ENCODE assay signal across 13 mouse cellular contexts in the genomic region with DNA sequence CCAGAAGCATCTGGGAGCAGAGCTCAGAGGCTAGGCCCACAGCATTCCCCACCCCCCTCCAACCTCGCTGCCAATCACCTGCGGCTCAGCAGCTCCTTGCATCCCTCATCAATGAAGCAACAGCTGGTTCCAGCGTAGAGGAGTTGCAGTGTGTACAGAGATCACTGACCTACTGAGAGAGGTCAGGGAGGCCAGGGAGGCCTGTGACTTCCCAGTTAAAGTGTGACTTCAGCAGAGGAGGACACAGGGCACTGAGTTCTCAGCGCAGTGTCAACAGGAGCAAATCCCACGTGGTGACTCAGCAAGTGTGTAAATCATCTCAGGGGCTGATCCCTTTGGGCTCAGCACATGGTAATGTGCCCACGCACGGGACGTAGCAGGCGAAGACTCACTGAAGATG. TPM values are rescaled to one million over a fixed set of nuclear protein-coding genes. Genes with fewer than 3 reads are reported as not detected.
DNase-seq lines count a peak whose midpoint lies in the region; ATAC-seq and TF ChIP-seq lines count a peak whose summit lies in the region.
"Had no signal": no experiment of that assay in that cellular context is flagged by ENCODE, and none has a peak within 500 bp of the region (broad histone marks: within the 10 kb centered on the region; RNA-seq: fewer than 3 reads in every experiment).

No protein-coding gene starts in this region.

- 18% methylated on average over 9 of the region's 9 CpGs for WGBS in midbrain, embryonic 11.5 days
- WGBS in midbrain, postnatal 0 days, result 39% methylated on average over 9 of the region's 9 CpGs
- WGBS in kidney, adult 2 months, result 27% methylated on average over 9 of the region's 9 CpGs
- 31% methylated on average over 9 of the region's 9 CpGs for WGBS in midbrain, embryonic 16.5 days

- H3K9ac ChIP-seq in midbrain, embryonic 11.5 days (ENCODE audit: low read length), result no peak overlapping the region
- no peak overlapping the region for H3K9ac ChIP-seq in midbrain, postnatal 0 days (replicated peaks; ENCODE audit: low read length, poor library complexity, severe bottlenecking)
- no peak overlapping the region for H3K9ac ChIP-seq in midbrain, embryonic 16.5 days (ENCODE audit: low read depth, low read length)
- H3K9ac ChIP-seq: hindbrain, embryonic 13.5 days had no signal

- no peak for TF ChIP-seq POLR2A in kidney, adult 2 months (IDR thresholded peaks at IDR 0.05; ENCODE audit: low read depth, low read length)

- peak; percentile 70; the same call in 1 of the 2 replicates for ATAC-seq in midbrain, embryonic 11.5 days (ENCODE audit: low FRiP score)
- ATAC-seq in midbrain, postnatal 0 days (ENCODE audit: low FRiP score), result no peak
- no peak for ATAC-seq in midbrain, embryonic 16.5 days

- H3K4me2 ChIP-seq in midbrain, embryonic 11.5 days, result no peak overlapping the region
- no peak overlapping the region for H3K4me2 ChIP-seq in midbrain, postnatal 0 days (ENCODE audit: low read depth, low read length, poor library complexity, severe bottlenecking)
- no peak overlapping the region for H3K4me2 ChIP-seq in midbrain, embryonic 16.5 days (ENCODE audit: low read length)
- H3K4me2 ChIP-seq: hindbrain, embryonic 13.5 days had no signal

- DNase-seq in midbrain, embryonic 11.5 days (ENCODE audit: low spot score, missing footprints), result peak; percentile 85
- DNase-seq in midbrain, postnatal 0 days (ENCODE audit: low spot score), result no peak
- DNase-seq in kidney, adult 2 months, result peak; percentile 91
- DNase-seq in liver, result peak; percentile 45
- no peak for DNase-seq in thymus, postnatal 10 days (ENCODE audit: low spot score in 2 of 2)
- DNase-seq in cerebellum, postnatal 25 days, result no peak
- no peak for DNase-seq in cerebellum, adult 11 months
- DNase-seq: cerebellum, postnatal 14 days; heart, adult 2 months had no signal

- no peak overlapping the region for H3K27ac ChIP-seq in midbrain, embryonic 11.5 days (ENCODE audit: low read depth, low read length)
- H3K27ac ChIP-seq in midbrain, postnatal 0 days (ENCODE audit: low read depth, low read length), result no peak overlapping the region
- 0 out of 2 replicates have a peak overlapping the region, but pooled peaks have one; percentile 5 for H3K27ac ChIP-seq in kidney, adult 2 months (ENCODE audit: insufficient read depth, low read depth, low read length)
- no peak overlapping the region for H3K27ac ChIP-seq in midbrain, embryonic 16.5 days (ENCODE audit: low read length)
- H3K27ac ChIP-seq: heart, adult 2 months; hindbrain, embryonic 13.5 days had no signal

- no peaks in the 10 kb centered on the region for H3K9me3 ChIP-seq in midbrain, embryonic 11.5 days (ENCODE audit: control insufficient read depth, low read length)
- no peaks in the 10 kb centered on the region for H3K9me3 ChIP-seq in midbrain, postnatal 0 days (ENCODE audit: low read length)
- no peaks in the 10 kb centered on the region for H3K9me3 ChIP-seq in midbrain, embryonic 16.5 days (replicated peaks; ENCODE audit: control insufficient read depth, low read length, poor library complexity, severe bottlenecking)
- H3K9me3 ChIP-seq: hindbrain, embryonic 13.5 days had no signal

- no peak for TF ChIP-seq CTCF in midbrain, postnatal 0 days (IDR thresholded peaks at IDR 0.05)
- TF ChIP-seq CTCF in kidney, adult 2 months (conservative IDR thresholded peaks at IDR 0.05; ENCODE audit: insufficient read depth, insufficient read length, low read depth, low read length), result no peak

- peaks cover 5% of the 10 kb centered on the region for H3K4me1 ChIP-seq in midbrain, embryonic 11.5 days (ENCODE audit: control insufficient read depth, insufficient read depth, low read length)
- H3K4me1 ChIP-seq in midbrain, postnatal 0 days (ENCODE audit: insufficient read depth, low read length), result no peaks in the 10 kb centered on the region
- peaks cover 17% of the 10 kb centered on the region; the same call in 1 of the 2 replicates for H3K4me1 ChIP-seq in kidney, adult 2 months (ENCODE audit: control insufficient read depth, insufficient read depth, low read length)
- no peaks in the 10 kb centered on the region for H3K4me1 ChIP-seq in midbrain, embryonic 16.5 days (ENCODE audit: control insufficient read depth, insufficient read depth, low read length)
- H3K4me1 ChIP-seq: hindbrain, embryonic 13.5 days had no signal

- H3K36me3 ChIP-seq in midbrain, embryonic 11.5 days (ENCODE audit: control insufficient read depth, insufficient read depth, low read length), result no peaks in the 10 kb centered on the region
- H3K36me3 ChIP-seq in midbrain, postnatal 0 days (ENCODE audit: insufficient read depth, low read length), result no peaks in the 10 kb centered on the region
- H3K36me3 ChIP-seq in kidney, adult 2 months (ENCODE audit: control insufficient read depth, insufficient read depth, low read length), result no peaks in the 10 kb centered on the region
- no peaks in the 10 kb centered on the region for H3K36me3 ChIP-seq in midbrain, embryonic 16.5 days (ENCODE audit: control insufficient read depth, insufficient read depth, low read length)
- H3K36me3 ChIP-seq: hindbrain, embryonic 13.5 days had no signal

- H3K4me3 ChIP-seq in midbrain, embryonic 11.5 days (ENCODE audit: low read depth, low read length), result no peak overlapping the region
- H3K4me3 ChIP-seq in midbrain, postnatal 0 days (ENCODE audit: low read depth, low read length), result no peak overlapping the region
- no peak overlapping the region for H3K4me3 ChIP-seq in kidney, adult 2 months (ENCODE audit: insufficient read depth, low read depth, low read length)
- H3K4me3 ChIP-seq in midbrain, embryonic 16.5 days (ENCODE audit: low read depth, low read length), result no peak overlapping the region
- H3K4me3 ChIP-seq: heart, adult 2 months; hindbrain, embryonic 13.5 days had no signal

- no peaks in the 10 kb centered on the region for H3K27me3 ChIP-seq in midbrain, embryonic 11.5 days (ENCODE audit: control insufficient read depth, insufficient read depth, low read length)
- H3K27me3 ChIP-seq in midbrain, postnatal 0 days (ENCODE audit: insufficient read depth, low read length), result no peaks in the 10 kb centered on the region
- H3K27me3 ChIP-seq in kidney, adult 2 months (replicated peaks; ENCODE audit: control insufficient read depth, insufficient read depth, low read length), result no peaks in the 10 kb centered on the region
- no peaks in the 10 kb centered on the region for H3K27me3 ChIP-seq in midbrain, embryonic 16.5 days (ENCODE audit: control insufficient read depth, insufficient read depth, low read depth, low read length)

RNA-seq across cellular contexts. Expression of gene Bcas1, which starts 32.2 kb away (rescaled TPM):
- 2.4 and 2.7 TPM in 2 replicates for polyA plus RNA-seq in midbrain, embryonic 11.5 days (2014; fragmentation: Nextera tagmentation; extraction: Ambion mirVana)
- total RNA-seq in midbrain, postnatal 0 days (2014; rRNA removed), result 9.4 and 9.6 TPM in 2 replicates
- 7.5 and 8.5 TPM in 2 replicates for polyA plus RNA-seq in midbrain, postnatal 0 days (2015; fragmentation: Nextera tagmentation; extraction: Ambion mirVana)
- 0.29 and 0.45 TPM in 2 replicates for polyA plus RNA-seq in kidney, adult 2 months (2012; rRNA removed)
- 7.2 and 9.9 TPM in 2 replicates for polyA plus RNA-seq in midbrain, embryonic 16.5 days (2015; fragmentation: Nextera tagmentation; extraction: Ambion mirVana)

RNA-seq across cellular contexts. Expression of gene Pfdn4, which starts 36.4 kb away (rescaled TPM):
- 118 and 138 TPM in 2 replicates for polyA plus RNA-seq in midbrain, embryonic 11.5 days (2014; fragmentation: Nextera tagmentation; extraction: Ambion mirVana)
- 94.1 and 161 TPM in 2 replicates for total RNA-seq in midbrain, postnatal 0 days (2014; rRNA removed)
- 147 and 157 TPM in 2 replicates for polyA plus RNA-seq in midbrain, postnatal 0 days (2015; fragmentation: Nextera tagmentation; extraction: Ambion mirVana)
- polyA plus RNA-seq in kidney, adult 2 months (2012; rRNA removed), result 5.6 TPM in 2 replicates
- 128 and 133 TPM in 2 replicates for polyA plus RNA-seq in midbrain, embryonic 16.5 days (2015; fragmentation: Nextera tagmentation; extraction: Ambion mirVana)

RNA-seq across cellular contexts. Expression of gene Cyp24a1, which starts 37.1 kb away (rescaled TPM):
- 0.05 and 0.07 TPM in 2 replicates for polyA plus RNA-seq in midbrain, embryonic 11.5 days (2014; fragmentation: Nextera tagmentation; extraction: Ambion mirVana)
- 0.14 TPM in 1 of 2 replicates, not detected in the other for total RNA-seq in midbrain, postnatal 0 days (2014; rRNA removed)
- polyA plus RNA-seq in midbrain, postnatal 0 days (2015; fragmentation: Nextera tagmentation; extraction: Ambion mirVana), result 0.09 and 0.23 TPM in 2 replicates
- 27.5 and 29.2 TPM in 2 replicates for polyA plus RNA-seq in kidney, adult 2 months (2012; rRNA removed)
- polyA plus RNA-seq in midbrain, embryonic 16.5 days (2015; fragmentation: Nextera tagmentation; extraction: Ambion mirVana), result 0.15 and 0.18 TPM in 2 replicates
- total RNA-seq: CH12.LX; heart, adult 2 months had no signal
- polyA plus RNA-seq: heart, adult 2 months; hindbrain, embryonic 13.5 days; lung, embryonic 16.5 days had no signal

Comparison
In these comparisons a context has a peak if more than half of its experiments do, and no peak if none do; other contexts are left out.
1. DNase-seq: peak in midbrain, embryonic 11.5 days (single experiment), kidney, adult 2 months (single experiment) and liver (single experiment); none in midbrain, postnatal 0 days (single experiment), thymus, postnatal 10 days (0 of 2), cerebellum, postnatal 25 days (0 of 2) and cerebellum, adult 11 months (single experiment).
2. RNA of gene Pfdn4, which starts 36.4 kb away (polyA plus RNA-seq): 147 to 157 TPM in midbrain, postnatal 0 days, 128 to 133 TPM in midbrain, embryonic 16.5 days and 118 to 138 TPM in midbrain, embryonic 11.5 days; 5.6 TPM in kidney, adult 2 months; every median in the first group is over 10 times any median in the second.
3. RNA of gene Cyp24a1, which starts 37.1 kb away (polyA plus RNA-seq): 27.5 to 29.2 TPM in kidney, adult 2 months; 0.15 to 0.18 TPM in midbrain, embryonic 16.5 days, 0.09 to 0.23 TPM in midbrain, postnatal 0 days and 0.05 to 0.07 TPM in midbrain, embryonic 11.5 days; every median in the first group is over 10 times any median in the second.